34 mouse cellular contexts compared by ENCODE assay signal in the genomic region with DNA sequence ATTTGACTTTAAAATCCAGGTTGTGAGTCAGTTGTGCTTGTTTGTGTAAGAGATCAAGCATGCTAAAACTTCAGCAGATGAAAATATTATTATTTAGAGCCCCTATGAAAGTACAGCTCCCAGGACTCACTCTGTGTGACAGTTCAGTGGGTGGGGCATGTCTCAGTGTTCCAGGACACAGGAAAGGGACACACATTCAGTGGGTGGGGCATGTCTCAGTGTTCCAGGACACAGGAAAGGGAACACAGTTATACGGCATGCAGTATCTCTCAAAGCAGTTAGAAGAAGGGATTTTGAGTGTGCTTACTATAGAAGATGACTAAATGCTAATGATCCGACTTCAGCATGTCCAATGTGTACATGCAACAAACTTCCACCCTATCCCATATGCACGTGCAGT.
"Had no signal": no experiment of that assay in that cellular context is flagged by ENCODE, and none has a peak within 500 bp of the region (broad histone marks: within the 10 kb centered on the region; RNA-seq: fewer than 3 reads in every experiment).

No protein-coding gene starts in this region.

- H3K4me1 ChIP-seq: heart, embryonic 10.5 days; heart, embryonic 12.5 days; heart, embryonic 13.5 days; heart, embryonic 15.5 days; hindbrain, embryonic 12.5 days; hindbrain, embryonic 13.5 days; hindbrain, embryonic 15.5 days; intestine, embryonic 15.5 days; kidney, embryonic 15.5 days had no signal

- H3K27ac ChIP-seq: heart, adult 2 months; heart, embryonic 10.5 days; heart, embryonic 13.5 days; heart, embryonic 15.5 days; hindbrain, embryonic 10.5 days; hindbrain, embryonic 12.5 days; hindbrain, embryonic 13.5 days; hindbrain, embryonic 14.5 days; hindbrain, embryonic 15.5 days; hindbrain, postnatal 0 days; intestine, embryonic 15.5 days; kidney, embryonic 15.5 days; kidney, postnatal 0 days; layer of hippocampus, adult 2 months had no signal

- H3K4me3 ChIP-seq: heart, adult 2 months; heart, embryonic 10.5 days; heart, embryonic 12.5 days; heart, embryonic 13.5 days; heart, embryonic 15.5 days; hindbrain, embryonic 10.5 days; hindbrain, embryonic 12.5 days; hindbrain, embryonic 13.5 days; hindbrain, embryonic 15.5 days; intestine, embryonic 15.5 days; kidney, embryonic 15.5 days; layer of hippocampus, adult 2 months had no signal

- H3K27me3 ChIP-seq: heart, embryonic 12.5 days; heart, embryonic 15.5 days; intestine, embryonic 15.5 days; kidney, embryonic 15.5 days had no signal

- ATAC-seq: inflammation-experienced regulatory T-cells, adult 6 months; intestine, embryonic 15.5 days; intestine, embryonic 16.5 days; intestine, postnatal 0 days had no signal

- H3K4me2 ChIP-seq: heart, embryonic 11.5 days; heart, embryonic 12.5 days; heart, embryonic 13.5 days; heart, embryonic 15.5 days; hindbrain, embryonic 12.5 days; hindbrain, embryonic 13.5 days; hindbrain, embryonic 14.5 days; hindbrain, embryonic 15.5 days; intestine, embryonic 15.5 days; kidney, embryonic 15.5 days had no signal

- DNase-seq: heart, adult 2 months; heart, postnatal 10 days; heart, postnatal 14 days; heart, postnatal 36 days; heart, postnatal 4 days; kidney, adult 11 months; kidney, adult 18-20 months; kidney, adult 2 months; kidney, adult 8-10 months; kidney, adult 9 months; kidney, postnatal 10 days; kidney, postnatal 14 days; kidney, postnatal 25 days; kidney, postnatal 36 days; kidney, postnatal 4 days; layer of hippocampus, adult 9-11 months had no signal

- H3K9me3 ChIP-seq: heart, embryonic 10.5 days; heart, embryonic 13.5 days; heart, embryonic 15.5 days; hindbrain, embryonic 10.5 days; hindbrain, embryonic 12.5 days; hindbrain, embryonic 13.5 days; hindbrain, embryonic 15.5 days; intestine, embryonic 15.5 days; kidney, embryonic 15.5 days had no signal

- H3K9ac ChIP-seq: heart, embryonic 12.5 days; heart, embryonic 13.5 days; heart, embryonic 15.5 days; hindbrain, embryonic 12.5 days; hindbrain, embryonic 13.5 days; hindbrain, embryonic 14.5 days; hindbrain, embryonic 15.5 days; intestine, embryonic 15.5 days; kidney, embryonic 15.5 days had no signal

- H3K36me3 ChIP-seq: heart, embryonic 10.5 days; heart, embryonic 12.5 days; heart, embryonic 13.5 days; heart, embryonic 15.5 days; hindbrain, embryonic 10.5 days; hindbrain, embryonic 12.5 days; hindbrain, embryonic 13.5 days; hindbrain, embryonic 15.5 days; intestine, embryonic 15.5 days; kidney, embryonic 15.5 days had no signal
